Mouse (Mus musculus) lung, adult 2 months (tissue): ENCODE data around the gene Sacs.
A peak's percentile ranks its signal among the peaks of the same experiment; 100 is the strongest.

Experiments used
- CTCF ChIP-seq: fragments of 200-500 bp; IDR thresholded peaks from 2 replicates; pipeline ENCODE4 v1.5.1; 2011; ENCODE audit warnings: mild to moderate bottlenecking, low read length, control low read depth; ENCODE audit not compliant: insufficient read depth
- POLR2A ChIP-seq: fragments of 200-500 bp; IDR thresholded peaks from 2 replicates; pipeline ENCODE4 v1.6.1; 2011; ENCODE audit warnings: low read depth, mild to moderate bottlenecking, control low read depth, low read length, borderline replicate concordance; ENCODE audit errors: extremely low read depth

GRCm38 (mm10) chr14:61173229-61173628, 35.0 kb downstream of the Sacs start:
- TF ChIP-seq CTCF (no peak), POLR2A (peak; percentile 31; the same call in 1 of the 2 replicates)
